Mouse (Mus musculus): Measurements from ENCODE around the gene Yars. TPM values are rescaled to one million over a fixed set of nuclear protein-coding genes. Genes with fewer than 3 reads are reported as not detected.

Yars gene
- polyA plus RNA-seq, 1 experiment from 2014 or later = 102 TPM

- 0 out of 2 replicates have a peak overlapping the region, but pooled peaks have one; percentile 6 for H3K27ac ChIP-seq (ENCODE audit: low read depth, low read length)
- no peak overlapping the region for H3K4me3 ChIP-seq (ENCODE audit: low read depth, low read length)
- H3K27me3 ChIP-seq (ENCODE audit: control insufficient read depth, insufficient read depth, low read length) = peaks cover 10% of the 10 kb centered on the region
- H3K4me1 ChIP-seq (replicated peaks; ENCODE audit: control insufficient read depth, insufficient read depth, low read length) = peaks cover 6% of the 10 kb centered on the region
- no peak overlapping the region for H3K9ac ChIP-seq (ENCODE audit: low read depth, low read length)
- ATAC-seq (ENCODE audit: low FRiP score) = no peak
- no peaks in the 10 kb centered on the region for H3K36me3 ChIP-seq (ENCODE audit: control insufficient read depth, insufficient read depth, low read length)
- no peaks in the 10 kb centered on the region for H3K9me3 ChIP-seq (ENCODE audit: control insufficient read depth, low read length)
- no peak for DNase-seq (ENCODE audit: low spot score)
- no peak overlapping the region for H3K4me2 ChIP-seq (replicated peaks; ENCODE audit: low read depth, low read length)
- 29% methylated on average over 7 of the region's 7 CpGs for WGBS
Observed at GRCm38 (mm10) chr4:129241898-129242297, 52.3 kb downstream of the Yars start.

- Histone ChIP-seq H3K9ac (ENCODE audit: low read depth, low read length) (no peak overlapping the region), H3K4me2 (replicated peaks; ENCODE audit: low read depth, low read length) (no peak overlapping the region), H3K36me3 (ENCODE audit: control insufficient read depth, insufficient read depth, low read length) (no peaks in the 10 kb centered on the region), H3K27me3 (ENCODE audit: control insufficient read depth, insufficient read depth, low read length) (peaks cover 15% of the 10 kb centered on the region), H3K4me1 (replicated peaks; ENCODE audit: control insufficient read depth, insufficient read depth, low read length) (peaks cover 6% of the 10 kb centered on the region), H3K27ac (ENCODE audit: low read depth, low read length) (0 out of 2 replicates have a peak overlapping the region, but pooled peaks have one; percentile 6), H3K9me3 (ENCODE audit: control insufficient read depth, low read length) (no peaks in the 10 kb centered on the region), H3K4me3 (ENCODE audit: low read depth, low read length) (no peak overlapping the region)
- ATAC-seq (ENCODE audit: low FRiP score) (no peak), DNase-seq (ENCODE audit: low spot score) (no peak)
- 36% methylated on average over 4 of the region's 4 CpGs for WGBS
Observed at GRCm38 (mm10) chr4:129242327-129242726, 52.8 kb downstream of the Yars start.

- peaks cover 8% of the 10 kb centered on the region for H3K4me1 ChIP-seq (replicated peaks; ENCODE audit: control insufficient read depth, insufficient read depth, low read length)
- DNase-seq (ENCODE audit: low spot score) = no peak
- H3K9ac ChIP-seq (ENCODE audit: low read depth, low read length) = no peak overlapping the region
- WGBS = 27% methylated on average over 4 of the region's 4 CpGs
- H3K9me3 ChIP-seq (ENCODE audit: control insufficient read depth, low read length) = no peaks in the 10 kb centered on the region
- ATAC-seq (ENCODE audit: low FRiP score) = no peak
- no peak overlapping the region for H3K4me3 ChIP-seq (ENCODE audit: low read depth, low read length)
- no peak overlapping the region for H3K4me2 ChIP-seq (replicated peaks; ENCODE audit: low read depth, low read length)
- H3K27ac ChIP-seq (ENCODE audit: low read depth, low read length) = no peak overlapping the region
- H3K27me3 ChIP-seq (ENCODE audit: control insufficient read depth, insufficient read depth, low read length) = peaks cover 19% of the 10 kb centered on the region
- H3K36me3 ChIP-seq (ENCODE audit: control insufficient read depth, insufficient read depth, low read length) = no peaks in the 10 kb centered on the region
Observed at GRCm38 (mm10) chr4:129242761-129243160, 53.2 kb downstream of the Yars start.

- Histone ChIP-seq H3K9me3 (ENCODE audit: control insufficient read depth, low read length) (no peaks in the 10 kb centered on the region), H3K27me3 (ENCODE audit: control insufficient read depth, insufficient read depth, low read length) (peaks cover 35% of the 10 kb centered on the region), H3K4me2 (replicated peaks; ENCODE audit: low read depth, low read length) (no peak overlapping the region), H3K4me3 (ENCODE audit: low read depth, low read length) (no peak overlapping the region), H3K9ac (ENCODE audit: low read depth, low read length) (no peak overlapping the region), H3K36me3 (ENCODE audit: control insufficient read depth, insufficient read depth, low read length) (no peaks in the 10 kb centered on the region), H3K4me1 (replicated peaks; ENCODE audit: control insufficient read depth, insufficient read depth, low read length) (peaks cover 6% of the 10 kb centered on the region), H3K27ac (ENCODE audit: low read depth, low read length) (no peak overlapping the region)
- DNase-seq (ENCODE audit: low spot score) (no peak), ATAC-seq (ENCODE audit: low FRiP score) (no peak)
- WGBS = 74% methylated on average over 4 of the region's 4 CpGs
Observed at GRCm38 (mm10) chr4:129244802-129245201, 55.2 kb downstream of the Yars start.

- Histone ChIP-seq H3K9ac (ENCODE audit: low read depth, low read length) (no peak overlapping the region), H3K27ac (ENCODE audit: low read depth, low read length) (no peak overlapping the region), H3K4me3 (ENCODE audit: low read depth, low read length) (no peak overlapping the region), H3K4me2 (replicated peaks; ENCODE audit: low read depth, low read length) (no peak overlapping the region), H3K27me3 (ENCODE audit: control insufficient read depth, insufficient read depth, low read length) (peaks cover 39% of the 10 kb centered on the region), H3K36me3 (ENCODE audit: control insufficient read depth, insufficient read depth, low read length) (no peaks in the 10 kb centered on the region), H3K4me1 (replicated peaks; ENCODE audit: control insufficient read depth, insufficient read depth, low read length) (peaks cover 13% of the 10 kb centered on the region), H3K9me3 (ENCODE audit: control insufficient read depth, low read length) (no peaks in the 10 kb centered on the region)
- DNase-seq (ENCODE audit: low spot score) (no peak), ATAC-seq (ENCODE audit: low FRiP score) (no peak)
- 36% methylated on average over 15 of the region's 15 CpGs for WGBS
Observed at GRCm38 (mm10) chr4:129246360-129247301, 57.1 kb downstream of the Yars start.

GRCm38 (mm10) chr4:129247381-129248242, 58.1 kb downstream of the Yars start:
- H3K9ac ChIP-seq (ENCODE audit: low read depth, low read length) = peak overlapping the region; percentile 54
- H3K27me3 ChIP-seq (ENCODE audit: control insufficient read depth, insufficient read depth, low read length) = peaks cover 43% of the 10 kb centered on the region
- ATAC-seq (ENCODE audit: low FRiP score) = no peak
- H3K36me3 ChIP-seq (ENCODE audit: control insufficient read depth, insufficient read depth, low read length) = no peaks in the 10 kb centered on the region
- DNase-seq (ENCODE audit: low spot score) = no peak
- peak overlapping the region; percentile 92 for H3K4me2 ChIP-seq (replicated peaks; ENCODE audit: low read depth, low read length)
- no peak overlapping the region for H3K27ac ChIP-seq (ENCODE audit: low read depth, low read length)
- H3K9me3 ChIP-seq (ENCODE audit: control insufficient read depth, low read length) = no peaks in the 10 kb centered on the region
- peak overlapping the region; percentile 36 for H3K4me3 ChIP-seq (ENCODE audit: low read depth, low read length)
- peaks cover 13% of the 10 kb centered on the region for H3K4me1 ChIP-seq (replicated peaks; ENCODE audit: control insufficient read depth, insufficient read depth, low read length)
- 9% methylated on average over 24 of the region's 24 CpGs for WGBS

GRCm38 (mm10) chr4:129248243-129248767, 58.7 kb downstream of the Yars start:
- DNase-seq (ENCODE audit: low spot score) = no peak
- H3K4me3 ChIP-seq (ENCODE audit: low read depth, low read length) = peak overlapping the region; percentile 36
- no peaks in the 10 kb centered on the region for H3K9me3 ChIP-seq (ENCODE audit: control insufficient read depth, low read length)
- no peaks in the 10 kb centered on the region for H3K36me3 ChIP-seq (ENCODE audit: control insufficient read depth, insufficient read depth, low read length)
- no peak overlapping the region for H3K27ac ChIP-seq (ENCODE audit: low read depth, low read length)
- peak overlapping the region; percentile 54 for H3K9ac ChIP-seq (ENCODE audit: low read depth, low read length)
- peak overlapping the region; percentile 92 for H3K4me2 ChIP-seq (replicated peaks; ENCODE audit: low read depth, low read length)
- 0% methylated on average over 35 of the region's 74 CpGs for WGBS
- peaks cover 43% of the 10 kb centered on the region for H3K27me3 ChIP-seq (ENCODE audit: control insufficient read depth, insufficient read depth, low read length)
- ATAC-seq (ENCODE audit: low FRiP score) = no peak
- H3K4me1 ChIP-seq (replicated peaks; ENCODE audit: control insufficient read depth, insufficient read depth, low read length) = peaks cover 13% of the 10 kb centered on the region

- H3K36me3 ChIP-seq (ENCODE audit: control insufficient read depth, insufficient read depth, low read length) = no peaks in the 10 kb centered on the region
- H3K4me2 ChIP-seq (replicated peaks; ENCODE audit: low read depth, low read length) = no peak overlapping the region
- H3K4me1 ChIP-seq (replicated peaks; ENCODE audit: control insufficient read depth, insufficient read depth, low read length) = peaks cover 13% of the 10 kb centered on the region
- WGBS = 19% methylated on average over 7 of the region's 7 CpGs
- no peak overlapping the region for H3K9ac ChIP-seq (ENCODE audit: low read depth, low read length)
- no peak overlapping the region for H3K27ac ChIP-seq (ENCODE audit: low read depth, low read length)
- H3K27me3 ChIP-seq (ENCODE audit: control insufficient read depth, insufficient read depth, low read length) = peaks cover 43% of the 10 kb centered on the region
- H3K4me3 ChIP-seq (ENCODE audit: low read depth, low read length) = no peak overlapping the region
- ATAC-seq (ENCODE audit: low FRiP score) (no peak), DNase-seq (ENCODE audit: low spot score) (no peak)
- H3K9me3 ChIP-seq (ENCODE audit: control insufficient read depth, low read length) = no peaks in the 10 kb centered on the region
Observed at GRCm38 (mm10) chr4:129249288-129249687, 59.7 kb downstream of the Yars start.

All from hindbrain, embryonic 11.5 days (tissue).